Mouse (Mus musculus) kidney, embryonic 16.5 days (tissue): ENCODE measurements around the gene Bsnd. TPM values are rescaled to one million over a fixed set of nuclear protein-coding genes. Genes with fewer than 3 reads are reported as not detected.

Experiments
- ATAC-seq: fragments of 200-750 bp; cut with Nextera tagmentation; 2 replicates; pipeline ENCODE4 v1.8.0; 2017; ENCODE audit warnings: moderate TSS enrichment; ENCODE audit not compliant: low FRiP score, low TSS enrichment
- H3K27ac ChIP-seq: fragments of 300-500 bp; sonication (generic); 2 replicates; pipeline ENCODE4 v1.5.1; 2014; ENCODE audit warnings: low read length
- H3K27me3 ChIP-seq: fragments of 300-500 bp; sonication (generic); 2 replicates; pipeline ENCODE4 v1.6.1; 2014; ENCODE audit warnings: low read length, control low read depth, mixed read lengths; ENCODE audit not compliant: insufficient read depth
- H3K36me3 ChIP-seq: fragments of 300-500 bp; sonication (generic); 2 replicates; pipeline ENCODE4 v1.6.1; 2014; ENCODE audit warnings: low read length, control low read depth, mixed read lengths; ENCODE audit not compliant: insufficient read depth
- H3K4me1 ChIP-seq: fragments of 300-500 bp; sonication (generic); 2 replicates; pipeline ENCODE4 v1.6.1; 2014; ENCODE audit warnings: low read length, control low read depth, mixed read lengths; ENCODE audit not compliant: insufficient read depth
- H3K4me2 ChIP-seq: fragments of 300-500 bp; sonication (generic); replicated peaks from 2 replicates; pipeline ENCODE4 v1.6.1; 2014; ENCODE audit warnings: low read depth, low read length
- H3K4me3 ChIP-seq: fragments of 300-500 bp; sonication (generic); 2 replicates; pipeline ENCODE4 v1.5.1; 2014; ENCODE audit warnings: mild to moderate bottlenecking, low read length
- H3K9ac ChIP-seq: fragments of 300-500 bp; sonication (generic); replicated peaks from 2 replicates; pipeline ENCODE4 v1.6.1; 2014; ENCODE audit warnings: low read length
- H3K9me3 ChIP-seq: fragments of 300-500 bp; sonication (generic); 2 replicates; pipeline ENCODE4 v1.6.1; 2016; ENCODE audit warnings: low read length, control low read depth
- WGBS: fragments of 180-500 bp; shearing (Covaris S2); extraction: QIAGEN DNeasy Blood & Tissue Kit; methylation state at CpG from one replicate; pipeline ENCODE4 v1.1.7; 2014; 5-methylcytosine and 5-hydroxymethylcytosine counted together
- polyA plus RNA-seq: library from polyadenylated mRNA; unstranded; fragments of >200 nt; fragmentation: Nextera tagmentation; extraction: Ambion mirVana; gene quantifications from 2 replicates; pipeline ENCODE4 v1.2.1, GENCODE M21; 2015

Gene Bsnd
- polyA plus RNA-seq, 1 experiment from 2014 or later = 16.5 TPM

- ATAC-seq = no peak
- 93% methylated on average over 2 of the region's 2 CpGs for WGBS
- Histone ChIP-seq H3K9ac (no peak overlapping the region), H3K27ac (no peak overlapping the region), H3K36me3 (peaks cover 64% of the 10 kb centered on the region), H3K9me3 (no peaks in the 10 kb centered on the region), H3K4me1 (no peaks in the 10 kb centered on the region), H3K4me2 (no peak overlapping the region), H3K4me3 (no peak overlapping the region), H3K27me3 (no peaks in the 10 kb centered on the region)
Observed at GRCm38 (mm10) chr4:106435426-106435825, 56.7 kb downstream of the Bsnd start.

Other genes with a start within 250 kb of the Bsnd start
- gene Usp24, start 176.1 kb downstream of the Bsnd start, polyA plus RNA-seq = 6.3 and 6.4 TPM in 2 replicates
- gene Pcsk9, start 28.0 kb downstream of the Bsnd start, polyA plus RNA-seq = 18.0 and 19.1 TPM in 2 replicates
- 4.1 TPM in 2 replicates for gene Dhcr24, start 68.8 kb upstream of the Bsnd start, polyA plus RNA-seq
- not detected in 2 replicates for gene Lexm, start 125.0 kb upstream of the Bsnd start, polyA plus RNA-seq
- gene Ttc22, start 130.1 kb upstream of the Bsnd start, polyA plus RNA-seq = 6.7 and 7.1 TPM in 2 replicates
- gene Pars2, start 158.8 kb upstream of the Bsnd start, polyA plus RNA-seq = 16.0 and 17.9 TPM in 2 replicates
- 126 and 139 TPM in 2 replicates for gene Ttc4, start 186.7 kb upstream of the Bsnd start, polyA plus RNA-seq
- gene Mroh7, start 238.6 kb upstream of the Bsnd start, polyA plus RNA-seq = 0.74 and 1.8 TPM in 2 replicates
- gene Fam151a, start 241.6 kb upstream of the Bsnd start, polyA plus RNA-seq = 6.8 and 8.1 TPM in 2 replicates